Mouse (Mus musculus): ENCODE measurements at regions not wholly inside any gene's neighbourhood (a gene's known extent, or its start where the extent isn't known, plus 50 kb on each side); places are given as distances from the start of the nearest gene placed in this dataset.

DNA sequence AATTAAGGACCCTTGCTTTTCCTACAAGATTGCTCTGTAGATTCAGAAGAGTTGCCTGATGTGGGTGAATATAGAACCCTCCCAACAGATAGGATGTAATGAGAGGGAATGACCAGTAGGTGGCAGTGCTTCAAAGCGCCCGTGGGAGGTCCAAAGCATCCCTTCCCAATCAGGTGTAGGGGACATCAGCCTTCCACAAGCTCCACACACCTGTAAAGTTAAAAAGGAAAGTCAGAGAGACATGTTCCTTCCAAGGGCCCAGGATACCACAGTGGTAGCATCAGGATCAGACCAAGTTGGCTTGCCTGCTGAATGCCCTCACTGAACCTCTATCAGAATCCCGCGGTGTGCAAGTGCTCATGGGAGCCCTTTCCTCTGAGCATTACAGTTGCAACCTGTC is 75.7 kb upstream of the Zfp618 start:
- peak; percentile 46 for DNase-seq (ENCODE audit: low read depth, low spot score)

DNA sequence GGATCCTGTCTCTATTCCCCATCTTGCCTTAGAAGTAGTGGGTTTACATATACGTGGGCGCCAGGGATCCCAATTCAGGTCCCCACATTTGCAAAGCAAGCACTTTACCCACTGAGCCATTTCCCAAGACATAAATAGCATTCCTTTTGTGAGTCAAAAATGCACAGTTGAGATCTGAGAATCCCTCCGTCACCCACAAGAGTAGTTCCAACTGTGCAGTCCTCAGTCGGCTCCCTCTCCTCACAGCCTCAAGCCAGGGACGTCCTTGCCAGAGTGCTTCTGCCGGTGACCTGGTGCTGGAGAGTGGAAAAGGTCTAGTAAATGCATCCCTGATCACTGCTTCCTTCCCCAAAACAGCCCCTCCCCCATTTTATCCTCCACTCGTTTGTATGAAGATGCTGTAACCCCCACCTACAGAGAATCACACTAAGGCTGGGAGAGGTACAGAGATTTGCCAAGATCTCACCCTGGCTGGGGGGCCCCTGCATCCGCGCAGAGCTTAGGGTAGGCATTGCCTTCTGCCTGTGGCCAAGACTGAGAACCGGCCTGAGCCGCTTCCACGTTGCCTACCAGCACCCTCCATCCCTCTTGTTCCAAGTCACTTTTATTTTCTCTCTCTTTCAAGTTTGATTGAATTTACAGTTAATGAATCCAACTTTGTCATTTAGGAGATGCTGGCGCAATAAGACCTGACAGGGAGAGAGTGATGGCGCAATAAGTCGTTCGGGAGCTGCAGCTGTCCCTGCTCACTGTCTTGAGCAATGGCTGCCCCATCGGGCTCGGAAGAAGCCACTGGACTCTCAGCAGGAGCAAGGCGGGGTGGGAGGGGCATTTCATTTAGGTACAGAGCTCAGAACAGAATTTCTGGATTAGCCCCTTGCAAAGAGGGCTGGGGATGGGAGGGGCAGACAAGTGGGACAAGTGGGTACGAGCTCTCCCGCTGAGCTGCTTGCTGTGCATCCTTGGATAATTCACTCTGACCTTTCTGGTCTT is 74.5 kb upstream of the Zfp618 start:
- DNase-seq (ENCODE audit: low read depth, low spot score): peak; percentile 3

DNA sequence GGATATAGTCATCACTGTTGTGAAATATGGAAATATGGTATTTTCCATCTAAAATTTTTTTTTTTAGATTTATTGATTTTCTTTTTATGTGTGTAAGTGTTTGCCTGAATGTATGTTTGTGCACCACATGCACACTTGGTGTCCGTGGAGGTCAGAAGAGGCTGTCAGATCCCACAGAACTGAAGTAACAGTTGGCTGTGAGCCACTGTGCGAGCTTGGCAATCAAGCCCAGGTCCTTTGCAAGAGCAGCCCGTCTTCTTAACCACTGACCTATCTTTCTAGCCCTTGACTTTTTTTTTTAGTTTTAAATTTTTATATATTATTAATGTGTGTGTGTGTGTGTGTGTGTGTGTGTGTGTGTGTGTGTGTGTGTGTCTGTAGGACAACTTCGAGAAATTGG is 52.5 kb upstream of the Zfp618 start:
- no peak for DNase-seq (ENCODE audit: low read depth, low spot score)
